Mouse (Mus musculus): Measurements from ENCODE around the gene Tra2a.

The Tra2a gene

DNA sequence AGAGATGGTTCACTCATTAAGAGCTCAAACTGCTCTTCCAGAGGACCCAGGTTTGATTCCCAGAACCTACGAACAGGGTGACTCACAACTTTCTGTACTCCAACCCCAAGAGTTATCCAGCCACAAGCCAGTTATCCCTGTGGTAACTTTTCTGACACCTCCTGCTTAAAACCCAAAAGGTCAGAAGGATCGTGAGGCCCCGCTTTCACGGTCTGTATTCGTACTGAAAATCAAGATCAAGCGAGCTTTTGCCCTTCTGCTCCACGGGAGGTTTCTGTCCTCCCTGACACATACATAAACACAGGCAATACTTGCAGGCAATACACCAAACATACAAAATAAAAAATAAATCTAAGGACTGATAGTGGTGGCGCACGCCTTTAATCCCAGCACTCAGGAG is 27.5 kb downstream of the Tra2a start:
- peak; percentile 95 for DNase-seq (ENCODE audit: low read depth)

DNA sequence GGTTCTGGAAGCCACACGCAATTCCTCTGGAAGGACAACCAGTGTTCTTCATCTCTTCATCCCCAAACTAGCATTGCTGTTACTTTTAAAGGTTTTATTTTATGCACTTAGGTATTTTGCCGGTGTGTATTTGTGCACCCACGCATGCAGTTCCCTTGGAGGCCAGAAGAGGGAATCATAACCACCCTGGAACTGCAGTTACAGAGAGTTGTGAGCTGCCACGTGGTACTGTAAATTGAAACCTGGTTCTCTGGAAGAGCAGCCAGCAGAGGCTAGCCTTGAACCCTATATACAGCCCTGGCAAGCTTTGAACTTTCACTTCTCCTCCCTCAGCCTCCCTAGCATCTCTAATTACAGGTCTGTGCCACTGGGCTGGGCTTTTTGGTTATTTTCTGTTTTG is 30.5 kb downstream of the Tra2a start:
- DNase-seq (ENCODE audit: low read depth), result peak; percentile 72

DNA sequence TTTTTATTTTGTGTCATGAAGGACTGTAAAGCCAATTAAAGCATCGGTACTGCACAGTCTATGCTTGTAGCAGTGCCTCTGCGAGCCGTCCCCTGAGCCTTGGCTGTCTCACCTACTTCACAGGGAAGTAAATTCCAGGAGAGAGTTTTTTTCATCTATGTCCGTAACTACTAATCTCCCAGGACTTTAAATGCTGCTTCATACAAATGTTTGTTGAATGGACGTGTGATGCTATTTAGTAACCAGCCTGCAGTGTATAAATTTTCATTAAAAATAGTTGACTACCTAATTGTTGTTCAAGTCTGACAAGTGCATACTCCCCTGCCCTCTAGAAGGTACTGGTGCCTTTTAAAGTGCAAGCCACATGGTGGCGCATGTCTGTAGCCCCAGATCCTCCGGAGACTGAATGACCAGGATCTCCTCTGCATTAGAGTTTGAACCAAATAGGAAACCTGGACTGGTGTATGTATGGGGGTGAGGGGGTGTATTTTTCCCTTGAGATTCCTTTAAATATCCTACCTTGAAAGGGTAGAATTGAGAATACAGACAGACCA is 35.6 kb downstream of the Tra2a start:
- peak; percentile 68 for DNase-seq (ENCODE audit: low read depth)

DNA sequence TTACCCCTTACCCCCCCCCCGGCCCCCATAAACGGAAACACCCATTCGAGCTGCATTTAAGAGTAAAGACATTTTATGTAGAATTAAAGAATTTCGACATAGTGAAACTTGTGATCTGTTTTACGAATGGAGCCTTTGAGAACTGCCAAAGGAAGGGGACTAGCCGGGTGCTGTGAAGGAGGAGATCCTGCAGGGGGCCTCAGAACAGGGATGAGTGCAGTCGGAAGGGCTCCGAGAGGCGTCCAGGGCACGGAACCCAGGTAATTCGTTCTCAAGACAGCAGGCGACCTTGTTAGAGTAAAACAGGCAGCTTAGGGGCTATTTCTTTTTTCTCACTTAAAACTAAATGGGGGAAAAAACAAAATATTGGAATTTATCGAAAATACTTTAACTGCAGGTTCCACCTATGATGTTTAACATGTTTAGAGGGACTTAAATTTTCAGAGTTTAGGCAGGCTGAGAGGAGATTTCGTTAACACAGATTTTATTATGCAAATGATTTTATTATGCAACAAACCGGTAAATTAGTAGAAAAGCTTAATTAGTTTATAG is 36.6 kb downstream of the Tra2a start:
- DNase-seq (ENCODE audit: low read depth), result peak; percentile 78

DNA sequence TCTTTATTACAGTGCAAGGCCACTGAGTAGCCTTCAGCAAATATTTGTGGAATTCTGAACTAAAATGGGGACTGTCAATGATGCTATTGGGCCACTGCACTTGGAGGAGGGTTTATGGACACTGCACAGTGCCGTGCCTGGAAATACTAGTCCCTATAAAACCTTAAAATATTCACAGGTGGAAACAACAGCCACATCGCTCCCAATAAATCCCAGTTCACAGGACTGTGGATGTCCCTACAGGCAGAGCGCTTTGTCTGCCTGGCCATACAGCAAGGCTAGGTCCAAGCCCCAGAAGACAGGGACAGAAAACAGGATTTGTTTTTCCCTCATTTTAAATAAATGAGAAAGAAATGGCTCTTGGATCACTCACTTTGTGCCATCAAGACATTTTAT is 38.1 kb downstream of the Tra2a start:
- DNase-seq (ENCODE audit: low read depth), result no peak

DNA sequence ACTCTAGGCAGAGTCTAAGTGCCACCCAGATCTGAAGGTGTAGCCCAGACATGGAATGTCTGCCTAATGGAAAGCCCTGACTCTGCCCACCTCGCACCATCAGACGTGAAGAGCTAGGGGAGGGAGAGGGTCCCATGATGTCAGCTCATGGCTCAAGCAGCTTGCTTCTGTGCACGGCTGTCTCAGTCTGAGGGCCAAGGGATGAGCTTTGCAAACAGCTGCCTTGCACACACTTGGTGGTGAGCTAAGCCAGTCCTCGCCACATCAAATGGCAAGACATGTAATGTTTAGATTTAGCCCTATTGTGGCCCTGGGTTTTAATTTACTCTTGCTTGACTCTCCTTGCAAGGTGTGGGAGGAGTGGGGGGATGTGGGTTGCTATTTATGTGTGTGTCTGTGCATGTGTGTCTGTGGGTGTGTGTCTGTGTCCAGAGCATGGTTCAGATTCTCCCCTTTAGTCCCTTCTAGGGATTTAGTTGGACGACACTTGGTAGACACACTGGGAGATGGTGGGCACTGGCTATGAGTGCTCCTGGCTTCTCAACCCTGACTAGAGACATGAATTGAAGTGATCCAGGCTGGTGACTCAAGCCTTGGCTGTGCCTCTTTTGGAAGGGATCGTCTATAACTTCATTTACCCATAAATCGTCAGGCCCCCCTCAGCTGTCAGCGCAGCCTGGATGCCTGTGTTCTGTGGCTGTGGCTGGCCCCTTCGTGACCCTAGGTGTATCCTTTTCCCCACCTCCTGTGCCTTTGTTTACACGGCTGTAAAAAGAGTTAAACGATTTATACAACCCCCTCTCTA is 38.7 kb downstream of the Tra2a start:
- DNase-seq (ENCODE audit: low read depth), result no peak

DNA sequence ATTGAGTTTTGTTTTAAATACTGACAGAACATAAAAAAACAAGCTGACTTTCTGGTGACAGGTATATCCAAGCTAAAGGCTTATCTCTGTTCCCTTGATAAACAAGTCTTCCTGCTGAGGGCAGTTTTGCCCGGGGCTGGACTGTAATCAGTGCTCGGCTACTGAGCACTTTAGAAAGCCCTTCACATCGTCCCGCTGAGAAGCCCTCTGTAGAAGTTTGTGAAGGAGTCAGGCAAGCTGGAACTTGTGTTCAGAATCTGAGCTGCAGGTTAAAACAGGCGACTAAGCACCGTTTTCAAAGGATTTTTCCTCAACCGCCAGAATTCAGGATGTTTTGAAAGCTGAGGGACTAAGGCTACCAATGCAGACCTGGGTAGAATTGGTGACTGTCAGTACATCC is 41.9 kb downstream of the Tra2a start:
- peak; percentile 30 for DNase-seq (ENCODE audit: low read depth)

DNA sequence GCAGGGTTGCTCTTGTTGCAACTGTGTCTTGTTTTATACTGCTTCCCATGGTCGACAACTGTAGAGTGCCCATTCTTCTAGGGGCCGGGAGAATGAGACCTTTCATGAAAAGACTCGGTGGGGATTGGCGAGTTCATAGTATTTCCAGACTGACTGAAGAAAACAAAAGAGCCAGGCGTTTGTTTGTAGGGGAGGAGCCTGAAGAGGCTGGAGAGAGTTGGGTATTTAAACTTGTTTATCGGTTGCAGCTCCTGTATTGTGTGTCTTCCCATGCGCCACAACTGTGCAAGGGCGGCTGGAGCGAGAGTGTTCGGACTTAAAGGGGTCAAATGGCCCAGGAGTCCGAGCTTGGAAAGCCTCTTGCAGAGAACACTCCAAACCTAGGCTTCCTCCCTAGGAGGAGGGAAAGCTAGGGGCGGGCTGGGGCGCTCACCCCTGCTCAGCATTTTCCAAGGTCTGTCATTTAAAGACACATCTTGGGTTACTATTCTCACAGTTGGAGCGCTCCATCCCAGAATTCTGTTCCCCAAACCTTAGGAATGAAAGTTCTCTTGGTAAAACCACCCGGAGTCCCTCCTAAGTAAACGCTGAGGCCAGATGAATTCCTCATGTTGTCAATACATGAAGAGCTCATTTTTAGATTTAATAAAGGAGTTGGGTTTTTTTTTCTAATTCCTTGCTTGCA is 43.8 kb downstream of the Tra2a start:
- peak; percentile 23 for DNase-seq (ENCODE audit: low read depth)

DNA sequence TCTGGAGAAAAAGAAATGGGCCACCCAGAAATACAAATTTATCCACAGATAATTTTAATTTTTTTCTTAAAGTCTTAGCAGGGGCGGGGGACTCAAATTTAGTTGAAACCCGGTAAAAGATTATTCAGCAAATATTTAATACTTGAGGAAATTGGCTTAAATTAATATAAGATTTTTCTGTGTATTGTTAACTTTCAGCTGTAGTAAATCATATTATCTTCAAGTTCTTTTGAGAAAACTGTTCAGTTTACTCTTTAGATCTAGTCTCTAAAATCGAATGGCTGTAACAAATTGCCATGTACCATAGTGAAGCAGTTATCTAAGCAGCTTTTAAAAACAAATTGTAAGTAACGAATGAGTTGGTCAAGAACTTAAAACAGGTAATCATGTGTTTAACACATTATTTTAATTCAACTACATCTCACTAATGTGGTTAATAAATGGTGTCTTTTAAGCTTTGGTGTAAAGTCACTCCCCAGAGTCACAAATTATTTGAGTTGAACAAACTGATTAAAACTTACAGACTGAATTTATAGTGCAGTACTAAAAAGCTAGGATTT is 44.8 kb downstream of the Tra2a start:
- peak; percentile 67 for DNase-seq (ENCODE audit: low read depth)

DNA sequence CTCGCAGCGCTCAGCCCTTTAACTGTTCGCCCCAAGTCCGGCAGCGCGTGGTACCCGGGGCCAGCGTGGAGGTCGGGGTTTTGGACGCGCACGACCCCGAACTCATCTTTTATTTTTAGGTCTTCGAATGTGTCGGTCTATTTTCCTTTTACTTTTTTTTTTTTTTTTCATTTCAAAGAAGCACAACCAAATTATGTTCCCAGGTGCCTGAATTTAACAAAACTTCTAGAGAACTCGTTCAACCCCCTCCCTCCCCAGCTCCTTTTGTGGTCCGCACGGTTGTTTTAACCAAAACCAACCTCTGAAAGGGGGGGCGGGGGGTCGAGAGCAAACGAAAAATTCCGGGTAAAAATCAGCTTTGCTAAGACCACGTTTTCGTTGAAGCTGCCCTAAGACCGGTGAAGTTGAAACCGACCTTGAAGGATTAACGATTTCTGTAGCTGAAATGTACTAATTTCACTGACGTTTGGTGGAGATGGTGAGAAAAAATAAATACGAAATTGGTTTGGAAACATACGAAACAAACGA is 45.5 kb downstream of the Tra2a start:
- DNase-seq (ENCODE audit: low read depth), result peak; percentile 77

DNA sequence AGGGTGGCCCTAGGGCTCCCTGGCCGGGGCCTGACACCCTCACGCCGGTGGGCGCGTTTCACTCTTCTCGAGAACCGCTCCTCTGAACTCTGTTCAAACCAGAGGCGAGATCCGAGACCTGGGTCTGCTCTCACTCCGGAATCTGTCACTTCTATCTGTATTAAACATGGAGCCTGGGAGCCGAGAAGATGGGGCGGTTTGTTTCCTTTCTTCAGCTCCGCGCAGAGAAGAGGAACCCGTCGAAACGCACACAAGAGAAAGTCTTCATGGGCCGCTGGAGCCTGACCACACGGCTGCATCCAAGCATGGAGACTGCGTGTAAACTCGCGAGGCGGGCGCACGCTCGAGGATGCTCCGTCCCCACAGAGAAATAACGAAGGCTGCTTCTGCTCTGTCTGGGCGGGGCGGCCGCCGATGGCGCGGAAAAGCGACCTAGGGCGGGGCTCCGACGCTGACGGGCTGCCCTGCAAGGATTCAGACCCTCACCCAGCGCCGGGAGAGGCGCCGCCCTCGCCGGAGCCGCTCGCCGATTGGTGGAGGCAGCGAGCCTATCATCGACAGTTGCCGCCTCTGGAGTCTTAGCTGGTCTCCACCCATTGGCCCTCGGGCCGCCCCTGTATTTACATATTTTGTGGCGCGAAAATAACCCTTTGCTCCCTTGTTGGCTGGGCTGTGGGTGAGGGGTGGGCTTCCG is 46.1 kb downstream of the Tra2a start:
- DNase-seq (ENCODE audit: low read depth), result peak; percentile 93

DNA sequence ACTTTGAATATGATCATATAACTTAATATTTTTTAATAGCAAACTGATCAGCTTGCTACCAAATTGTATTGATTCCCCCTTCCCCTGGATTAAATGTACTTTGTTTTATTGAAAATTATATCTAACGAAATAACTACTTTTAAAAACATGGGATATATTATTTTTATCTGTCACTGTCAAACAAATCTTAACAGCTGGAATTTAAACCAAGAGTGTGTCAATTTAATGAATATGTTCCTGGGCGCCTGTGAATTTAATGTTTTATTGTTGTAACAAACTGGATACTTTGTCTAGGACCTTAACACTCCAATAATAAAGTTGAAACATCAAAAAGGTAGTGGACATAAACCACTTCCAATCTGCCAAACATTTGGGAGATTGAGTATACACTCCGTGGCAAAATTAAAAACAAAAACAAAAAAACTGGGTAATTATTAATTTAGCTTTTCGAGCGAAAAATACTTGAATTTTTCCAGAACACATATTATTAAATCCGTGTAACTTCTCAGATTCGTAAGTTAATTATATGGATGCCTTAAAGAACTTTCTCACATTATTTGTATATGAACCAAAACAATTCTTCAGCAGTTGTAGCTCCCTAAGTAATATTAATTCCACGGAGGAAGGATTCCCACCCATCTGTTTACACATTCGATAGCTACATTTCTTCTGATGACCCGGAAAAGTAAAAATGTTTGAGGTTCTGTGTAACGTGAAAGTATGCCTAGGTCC is 46.9 kb downstream of the Tra2a start:
- DNase-seq (ENCODE audit: low read depth), result peak; percentile 56

DNA sequence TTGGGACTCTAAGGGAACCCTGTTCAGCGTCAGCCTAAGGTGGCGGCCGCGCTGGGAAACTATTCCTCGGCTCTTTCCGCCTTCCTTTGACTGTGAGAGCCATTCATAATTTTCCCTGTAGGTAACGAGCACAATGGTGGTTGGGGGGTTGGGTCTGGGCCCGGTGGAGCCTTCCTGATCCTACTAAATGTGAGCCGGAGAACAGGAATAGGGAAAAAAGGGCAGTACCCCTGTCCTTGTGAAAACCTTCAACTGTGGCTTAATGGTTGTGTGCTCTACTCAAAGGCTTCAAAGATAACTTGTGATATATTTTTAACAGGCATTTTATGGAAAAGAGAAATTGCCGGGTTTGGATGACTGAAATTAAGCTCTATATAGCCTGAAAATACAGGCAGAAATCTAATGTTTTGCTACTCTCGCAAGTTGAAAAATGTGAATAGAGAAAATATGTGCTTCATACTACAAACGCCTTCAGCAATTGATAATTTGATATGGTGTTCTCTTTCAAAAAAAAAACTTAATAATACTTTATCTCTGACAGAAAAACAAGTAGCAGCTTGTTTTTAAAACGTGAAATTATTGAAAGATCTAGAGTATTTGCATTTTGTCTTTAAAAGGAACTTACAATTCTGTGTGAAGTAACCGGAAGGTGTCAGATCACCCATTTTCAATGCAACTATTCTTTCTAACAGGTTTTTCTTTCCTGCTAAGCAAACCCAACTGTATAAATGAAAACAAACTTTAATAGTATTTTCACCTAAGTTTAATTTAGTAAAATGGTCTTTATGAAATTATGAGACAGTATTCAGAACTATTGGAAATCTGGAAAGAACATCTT is 47.9 kb downstream of the Tra2a start:
- DNase-seq (ENCODE audit: low read depth), result peak; percentile 57

DNA sequence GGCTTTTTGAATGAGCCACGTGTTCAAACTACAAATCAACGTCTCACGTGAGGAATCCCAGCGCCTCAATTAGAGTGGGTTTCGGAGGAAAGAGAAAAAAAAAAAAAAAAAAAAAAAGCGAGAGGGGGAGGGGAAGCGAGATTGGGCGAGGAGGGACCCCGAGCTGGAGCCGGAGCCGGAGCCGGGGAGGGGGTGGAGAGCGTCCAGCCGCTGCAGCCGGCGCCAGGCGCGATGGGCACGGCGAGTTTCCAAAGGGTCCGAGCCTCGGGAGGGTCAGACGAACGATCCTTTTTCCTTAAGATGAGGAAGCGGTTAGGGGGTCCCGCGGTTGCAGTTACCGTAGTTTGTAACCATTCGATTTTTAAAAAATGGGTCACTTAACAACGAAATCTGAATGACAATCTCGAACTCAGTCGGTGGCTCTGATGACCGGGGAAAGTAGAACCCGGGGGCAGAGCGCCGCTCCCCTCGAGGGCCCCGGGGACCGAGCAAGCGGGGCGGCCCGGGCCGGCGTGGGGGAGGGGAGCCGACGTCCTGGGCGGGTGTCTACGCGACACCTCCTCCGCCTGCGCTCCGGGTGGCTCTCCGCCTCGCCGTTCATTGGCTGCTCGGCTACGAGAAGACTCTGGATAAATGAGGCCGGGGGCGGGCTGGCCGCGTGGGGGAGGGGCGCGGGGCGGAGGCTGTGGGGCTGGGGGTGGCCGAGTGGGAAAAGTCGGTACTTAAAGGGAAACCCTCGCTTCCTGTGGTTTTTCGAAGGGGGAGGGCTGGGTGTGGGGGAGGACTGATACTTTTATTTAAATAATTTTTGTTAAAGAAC is 48.7 kb downstream of the Tra2a start, which contains the start of gene Igf2bp3:
Gene Igf2bp3, minus strand, starts transcription at position 30 of the 820 bp plus-strand sequence.
- peak; percentile 84 for DNase-seq (ENCODE audit: low read depth)

DNA sequence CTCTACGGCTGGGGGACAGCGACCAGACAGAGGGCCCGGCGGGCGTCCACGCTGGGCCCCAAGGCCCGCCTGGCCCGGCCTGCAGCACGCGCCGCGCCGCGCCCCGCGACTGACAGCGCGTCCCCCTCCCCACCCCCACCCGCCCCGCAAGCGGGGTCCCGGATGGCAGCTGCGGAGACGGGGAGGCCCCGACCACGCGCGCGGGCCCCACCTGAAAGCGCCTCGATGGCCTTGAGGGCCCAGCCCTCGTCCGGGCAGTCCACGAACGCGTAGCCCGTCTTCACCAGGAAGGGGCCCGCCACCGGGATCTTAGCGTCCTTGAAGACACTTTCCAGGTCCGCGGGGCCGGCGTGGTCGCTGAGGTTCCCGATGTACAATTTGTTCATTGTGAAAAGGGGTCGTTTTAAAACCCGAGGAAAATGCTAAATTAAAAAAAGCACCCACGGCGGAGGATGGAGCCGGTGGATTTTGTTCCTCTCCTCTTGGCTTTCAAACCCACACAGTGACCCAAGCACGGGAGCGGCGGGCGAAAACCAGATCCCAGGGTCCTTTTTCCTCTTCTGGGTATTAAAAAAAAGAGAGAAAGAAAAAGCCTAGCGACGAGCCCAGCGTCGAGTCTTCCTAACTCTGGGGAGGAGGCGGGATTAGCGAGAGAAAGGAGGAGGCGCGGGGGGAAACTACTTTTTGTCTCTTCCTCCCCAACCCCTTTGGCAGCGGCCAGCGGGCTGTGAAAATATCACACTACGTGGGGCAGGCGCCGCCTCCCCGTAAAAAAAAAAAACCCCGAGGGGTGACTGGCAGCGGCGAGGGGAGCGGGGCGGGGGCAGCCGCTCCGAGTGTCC is 49.5 kb downstream of the Tra2a start:
- peak; percentile 82 for DNase-seq (ENCODE audit: low read depth)

DNA sequence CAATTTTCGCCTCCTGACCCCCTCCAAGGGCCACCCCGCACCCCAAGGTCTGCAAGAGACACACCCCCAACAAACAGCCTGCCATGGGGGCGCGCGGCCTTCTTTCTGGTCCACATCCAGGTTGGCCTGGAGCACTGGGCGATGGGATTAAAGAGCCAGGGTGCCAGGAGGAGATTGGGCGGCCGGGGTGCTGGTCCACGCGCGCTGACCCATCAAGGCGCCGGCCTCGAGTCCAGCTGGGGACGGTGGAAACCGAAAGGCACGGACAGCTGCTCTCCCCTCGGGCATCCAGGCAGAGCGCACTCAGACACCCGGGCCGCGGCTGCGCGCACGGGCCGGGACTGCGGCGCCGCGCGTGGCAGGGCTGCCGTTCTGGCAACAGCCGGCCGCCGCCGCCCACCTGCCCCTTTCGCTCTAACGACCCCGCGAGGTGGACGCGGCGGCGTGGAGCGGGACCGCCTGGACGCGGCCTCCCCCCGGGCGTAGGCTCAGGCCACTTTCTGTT is 50.2 kb downstream of the Tra2a start:
- DNase-seq (ENCODE audit: low read depth), result peak; percentile 48

DNA sequence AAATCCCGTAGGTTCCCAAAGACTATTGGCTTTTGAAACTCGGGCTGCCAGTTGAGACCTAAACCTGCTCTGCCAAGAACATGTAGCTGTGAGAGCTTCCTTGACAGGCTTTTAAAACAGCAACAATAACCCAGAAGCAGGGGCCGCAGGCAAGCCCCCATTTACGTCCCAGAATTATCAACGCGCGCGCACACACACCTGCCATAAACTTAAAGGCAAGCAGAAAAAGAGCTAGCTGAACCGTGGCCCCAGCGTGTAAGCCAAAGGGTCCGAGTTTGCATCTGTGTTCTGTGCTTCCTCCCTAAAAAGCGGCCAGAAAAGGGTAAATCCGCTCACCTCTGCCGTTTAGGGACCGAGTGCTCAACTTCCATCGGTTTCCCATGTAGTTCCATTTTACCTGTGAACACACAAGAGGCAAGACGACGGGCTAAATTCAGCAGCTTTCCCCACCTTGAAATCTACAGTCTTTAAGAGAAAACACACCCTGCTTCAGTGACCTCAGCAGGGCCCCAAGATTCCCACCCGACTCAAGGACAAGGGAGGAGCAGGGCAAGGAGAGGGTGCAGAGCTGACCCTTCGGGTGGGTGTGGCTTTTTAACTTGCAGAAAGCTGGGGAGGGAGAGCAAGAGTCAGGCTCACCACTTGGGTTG is 50.8 kb downstream of the Tra2a start:
- peak; percentile 36 for DNase-seq (ENCODE audit: low read depth)
